Mouse (Mus musculus) bone marrow macrophage, adult 2 months (primary cell): Measurements from ENCODE around the gene Cdk19.

ENCODE experiments used
- CTCF ChIP-seq: IDR thresholded peaks from 2 replicates; pipeline ENCODE4 v1.5.1; 2012; ENCODE audit warnings: low read depth, mild to moderate bottlenecking, low read length, moderate library complexity
- POLR2A ChIP-seq: IDR thresholded peaks from 2 replicates; pipeline ENCODE4 v1.6.1; 2012; ENCODE audit warnings: mild to moderate bottlenecking, low read depth, low read length, borderline replicate concordance

- TF ChIP-seq POLR2A (no peak), CTCF (no peak)
Observed at GRCm38 (mm10) chr10:40530661-40531060, 191.3 kb downstream of the Cdk19 start.
